Mouse (Mus musculus) hindbrain, embryonic 14.5 days (tissue): Measurements from ENCODE around the gene Syf2. TPM values are rescaled to one million over a fixed set of nuclear protein-coding genes. Genes with fewer than 3 reads are reported as not detected.

ENCODE experiments used
- ATAC-seq: fragments of 200-750 bp; cut with Nextera tagmentation; 2 replicates; pipeline ENCODE4 v1.8.0; 2017; ENCODE audit warnings: moderate number of reproducible peaks, mild to moderate bottlenecking, moderate TSS enrichment, moderate library complexity; ENCODE audit not compliant: low FRiP score
- DNase-seq: peaks from one replicate; pipeline ENCODE4 v3.0.0-alpha.2; 2015; ENCODE audit warnings: low spot score
- H3K27ac ChIP-seq: fragments of 300-500 bp; sonication (generic); 2 replicates; pipeline ENCODE4 v1.5.1; 2014; ENCODE audit warnings: mild to moderate bottlenecking, moderate library complexity
- H3K27me3 ChIP-seq: fragments of 300-500 bp; sonication (generic); 2 replicates; pipeline ENCODE4 v1.6.1; 2014; ENCODE audit warnings: mild to moderate bottlenecking, low read length, mixed read lengths; ENCODE audit not compliant: control insufficient read depth, insufficient read depth
- H3K36me3 ChIP-seq: fragments of 300-500 bp; sonication (generic); replicated peaks from 2 replicates; pipeline ENCODE4 v1.6.1; 2014; ENCODE audit not compliant: control insufficient read depth, insufficient read depth
- H3K4me1 ChIP-seq: fragments of 300-500 bp; sonication (generic); replicated peaks from 2 replicates; pipeline ENCODE4 v1.6.1; 2014; ENCODE audit warnings: antibody characterized with exemption, low read length, mixed read lengths; ENCODE audit not compliant: control insufficient read depth, insufficient read depth
- H3K4me2 ChIP-seq: fragments of 300-500 bp; sonication (generic); replicated peaks from 2 replicates; pipeline ENCODE4 v1.6.1; 2014; ENCODE audit warnings: mild to moderate bottlenecking, moderate library complexity
- H3K4me3 ChIP-seq: fragments of 300-500 bp; sonication (generic); replicated peaks from 2 replicates; pipeline ENCODE4 v1.5.1; 2014; ENCODE audit warnings: mild to moderate bottlenecking, low read length
- H3K9ac ChIP-seq: fragments of 300-500 bp; sonication (generic); 2 replicates; pipeline ENCODE4 v1.6.1; 2014
- H3K9me3 ChIP-seq: fragments of 300-500 bp; sonication (generic); 2 replicates; pipeline ENCODE4 v1.6.1; 2016; ENCODE audit warnings: low read length; ENCODE audit not compliant: control insufficient read depth
- WGBS: fragments of 180-500 bp; shearing (Covaris S2); extraction: QIAGEN DNeasy Blood & Tissue Kit; methylation state at CpG from one replicate; pipeline ENCODE4 v1.1.7; 2014; 5-methylcytosine and 5-hydroxymethylcytosine counted together
- polyA plus RNA-seq: library from polyadenylated mRNA; unstranded; fragments of >200 nt; fragmentation: Nextera tagmentation; extraction: Ambion mirVana; gene quantifications from 2 replicates; pipeline ENCODE4 v1.2.1, GENCODE M21; 2014

Gene Syf2
- polyA plus RNA-seq, 1 experiment from 2014 or later: 50.2 TPM

- H3K4me2 ChIP-seq: no peak overlapping the region
- DNase-seq (no peak), ATAC-seq (no peak)
- no peak overlapping the region for H3K9ac ChIP-seq
- H3K36me3 ChIP-seq: no peaks in the 10 kb centered on the region
- no peaks in the 10 kb centered on the region for H3K4me1 ChIP-seq
- 0 out of 2 replicates have a peak, but pooled peaks cover 3% of the 10 kb centered on the region for H3K27me3 ChIP-seq
- no peak overlapping the region for H3K27ac ChIP-seq
- no peak overlapping the region for H3K4me3 ChIP-seq
- no peaks in the 10 kb centered on the region for H3K9me3 ChIP-seq
- WGBS: 74% methylated on average over 2 of the region's 2 CpGs
These were observed 24.5 kb downstream of the Syf2 start for GRCm38 (mm10) chr4:134955196-134955595.

- H3K4me3 ChIP-seq: no peak overlapping the region
- no peak overlapping the region for H3K4me2 ChIP-seq
- DNase-seq (no peak), ATAC-seq (no peak)
- H3K9me3 ChIP-seq: no peaks in the 10 kb centered on the region
- H3K36me3 ChIP-seq: no peaks in the 10 kb centered on the region
- H3K27ac ChIP-seq: no peak overlapping the region
- no peaks in the 10 kb centered on the region for H3K4me1 ChIP-seq
- 0 out of 2 replicates have a peak, but pooled peaks cover 3% of the 10 kb centered on the region for H3K27me3 ChIP-seq
- H3K9ac ChIP-seq: no peak overlapping the region
- 80% methylated on average over 3 of the region's 3 CpGs for WGBS
These were observed 25.1 kb downstream of the Syf2 start for GRCm38 (mm10) chr4:134955845-134956244.

GRCm38 (mm10) chr4:134956328-134956727, 25.6 kb downstream of the Syf2 start:
- Histone ChIP-seq H3K9me3 (no peaks in the 10 kb centered on the region), H3K4me2 (no peak overlapping the region), H3K9ac (no peak overlapping the region), H3K4me1 (no peaks in the 10 kb centered on the region), H3K27ac (no peak overlapping the region), H3K36me3 (no peaks in the 10 kb centered on the region), H3K27me3 (0 out of 2 replicates have a peak, but pooled peaks cover 3% of the 10 kb centered on the region), H3K4me3 (no peak overlapping the region)
- DNase-seq (peak; percentile 60), ATAC-seq (no peak)
- WGBS: 27% methylated on average over 3 of the region's 3 CpGs

GRCm38 (mm10) chr4:134963021-134963776, 32.5 kb downstream of the Syf2 start:
- no peak overlapping the region for H3K27ac ChIP-seq
- no peak overlapping the region for H3K4me3 ChIP-seq
- H3K36me3 ChIP-seq: no peaks in the 10 kb centered on the region
- no peaks in the 10 kb centered on the region for H3K4me1 ChIP-seq
- H3K4me2 ChIP-seq: no peak overlapping the region
- H3K27me3 ChIP-seq: no peaks in the 10 kb centered on the region
- peak; percentile 49 for DNase-seq
- no peaks in the 10 kb centered on the region for H3K9me3 ChIP-seq
- no peak overlapping the region for H3K9ac ChIP-seq
- ATAC-seq: no peak
- 28% methylated on average over 19 of the region's 19 CpGs for WGBS

- H3K4me1 ChIP-seq: no peaks in the 10 kb centered on the region
- no peak overlapping the region for H3K4me2 ChIP-seq
- H3K4me3 ChIP-seq: no peak overlapping the region
- no peaks in the 10 kb centered on the region for H3K9me3 ChIP-seq
- 80% methylated on average over 20 of the region's 20 CpGs for WGBS
- no peaks in the 10 kb centered on the region for H3K36me3 ChIP-seq
- no peak for ATAC-seq
- no peaks in the 10 kb centered on the region for H3K27me3 ChIP-seq
- DNase-seq: no peak
- no peak overlapping the region for H3K9ac ChIP-seq
- no peak overlapping the region for H3K27ac ChIP-seq
These were observed 37.3 kb downstream of the Syf2 start for GRCm38 (mm10) chr4:134967887-134968604.

GRCm38 (mm10) chr4:134968605-134968976, 37.9 kb downstream of the Syf2 start:
- Histone ChIP-seq H3K27me3 (no peaks in the 10 kb centered on the region), H3K9ac (no peak overlapping the region), H3K4me1 (no peaks in the 10 kb centered on the region), H3K4me3 (no peak overlapping the region), H3K4me2 (no peak overlapping the region), H3K27ac (no peak overlapping the region), H3K36me3 (no peaks in the 10 kb centered on the region), H3K9me3 (no peaks in the 10 kb centered on the region)
- WGBS: 86% methylated on average over 18 of the region's 18 CpGs
- ATAC-seq (no peak), DNase-seq (no peak)

GRCm38 (mm10) chr4:134975261-134975928, 44.7 kb downstream of the Syf2 start:
- Histone ChIP-seq H3K36me3 (no peaks in the 10 kb centered on the region), H3K9me3 (0 out of 2 replicates have a peak, but pooled peaks cover 3% of the 10 kb centered on the region), H3K4me1 (no peaks in the 10 kb centered on the region), H3K27me3 (no peaks in the 10 kb centered on the region), H3K4me2 (no peak overlapping the region), H3K9ac (no peak overlapping the region), H3K27ac (no peak overlapping the region), H3K4me3 (no peak overlapping the region)
- ATAC-seq (no peak), DNase-seq (peak; percentile 28)
- 28% methylated on average over 14 of the region's 14 CpGs for WGBS

GRCm38 (mm10) chr4:134975929-134976308, 45.2 kb downstream of the Syf2 start:
- H3K9me3 ChIP-seq: 0 out of 2 replicates have a peak, but pooled peaks cover 3% of the 10 kb centered on the region
- H3K4me2 ChIP-seq: no peak overlapping the region
- H3K36me3 ChIP-seq: no peaks in the 10 kb centered on the region
- no peak overlapping the region for H3K4me3 ChIP-seq
- H3K27me3 ChIP-seq: no peaks in the 10 kb centered on the region
- no peak for DNase-seq
- H3K27ac ChIP-seq: no peak overlapping the region
- no peaks in the 10 kb centered on the region for H3K4me1 ChIP-seq
- no peak for ATAC-seq
- H3K9ac ChIP-seq: no peak overlapping the region
- 91% methylated on average over 4 of the region's 4 CpGs for WGBS

- no peak overlapping the region for H3K4me2 ChIP-seq
- H3K9me3 ChIP-seq: 0 out of 2 replicates have a peak, but pooled peaks cover 3% of the 10 kb centered on the region
- H3K9ac ChIP-seq: no peak overlapping the region
- no peak overlapping the region for H3K27ac ChIP-seq
- WGBS: 75% methylated on average over 8 of the region's 8 CpGs
- H3K36me3 ChIP-seq: no peaks in the 10 kb centered on the region
- no peak overlapping the region for H3K4me3 ChIP-seq
- no peaks in the 10 kb centered on the region for H3K27me3 ChIP-seq
- DNase-seq: no peak
- 0 out of 2 replicates have a peak, but pooled peaks cover 3% of the 10 kb centered on the region for H3K4me1 ChIP-seq
- no peak for ATAC-seq
These were observed 48.2 kb downstream of the Syf2 start for GRCm38 (mm10) chr4:134978930-134979329.
